Mouse (Mus musculus): Measurements from ENCODE around the gene Tex26. TPM values are rescaled to one million over a fixed set of nuclear protein-coding genes. Genes with fewer than 3 reads are reported as not detected.

Tex26 gene
- polyA plus RNA-seq, 1 experiment from 2014 or later: 2.2 TPM

DNA sequence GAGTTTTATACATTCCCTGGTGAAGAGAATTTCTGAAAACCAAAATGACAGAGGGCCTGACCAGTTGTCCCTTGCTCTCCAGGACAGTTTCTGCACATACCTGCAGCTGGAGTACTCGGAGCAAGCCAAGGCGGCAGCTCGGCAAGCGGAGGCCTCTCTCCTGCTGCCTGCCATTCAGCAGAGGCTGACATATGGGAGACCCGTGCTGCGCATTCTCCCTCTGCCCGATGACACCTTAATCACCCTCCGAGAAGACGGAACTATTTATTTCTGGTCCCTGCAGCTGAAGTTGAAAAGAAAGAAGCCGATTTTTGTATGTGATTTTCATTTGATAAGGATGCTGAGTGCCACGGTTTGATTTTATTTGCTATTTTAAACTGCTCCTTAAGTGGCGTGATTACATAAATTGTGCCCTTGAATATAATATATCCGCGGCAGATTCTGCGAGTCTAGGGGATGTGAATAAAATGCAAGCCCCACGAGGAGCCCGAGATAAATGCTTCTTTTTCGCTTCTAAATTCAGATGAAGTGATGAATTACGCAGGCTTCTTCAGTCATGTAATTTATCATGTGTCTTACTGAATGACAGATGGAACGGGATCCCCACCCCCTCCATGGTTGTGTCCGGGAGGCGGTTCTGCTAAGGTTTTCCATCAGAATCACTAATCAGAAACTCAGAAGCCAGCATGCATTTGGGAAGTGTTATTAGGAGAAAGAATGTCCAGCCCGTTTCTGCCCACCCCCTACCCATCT is 64.1 kb downstream of the Tex26 start:
- H3K4me3 ChIP-seq: no peak overlapping the region
- H3K4me2 ChIP-seq: peak overlapping the region; percentile 28
- WGBS: 45% methylated on average over 23 of the region's 23 CpGs
- no peaks in the 10 kb centered on the region for H3K27me3 ChIP-seq
- H3K27ac ChIP-seq (replicated peaks): peak overlapping the region; percentile 64
- H3K4me1 ChIP-seq (replicated peaks): peaks cover 12% of the 10 kb centered on the region
- H3K9ac ChIP-seq: no peak overlapping the region
- no peaks in the 10 kb centered on the region for H3K9me3 ChIP-seq
- no peaks in the 10 kb centered on the region for H3K36me3 ChIP-seq
- no peak for ATAC-seq (ENCODE audit: low FRiP score, low read depth)

DNA sequence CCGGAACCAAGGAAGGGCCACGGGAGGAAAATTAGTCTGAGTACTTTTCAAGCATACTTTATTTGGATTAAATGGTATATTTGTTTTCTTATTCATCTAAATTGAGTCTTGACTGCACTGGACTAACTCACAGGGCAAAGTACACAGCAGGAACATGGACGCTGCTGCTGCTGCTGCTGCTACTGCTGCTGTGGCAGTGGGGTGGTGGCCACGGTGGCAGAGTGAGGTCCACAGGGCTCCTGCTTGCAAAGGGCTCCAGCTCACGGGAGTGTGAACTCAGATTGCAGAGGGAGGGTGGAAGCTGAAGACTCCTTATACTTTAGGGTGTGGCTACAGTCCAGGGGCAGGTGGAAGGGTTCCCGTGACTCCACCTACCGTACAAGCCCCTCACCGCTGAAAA is 65.5 kb downstream of the Tex26 start:
- Histone ChIP-seq H3K4me1 (replicated peaks) (peaks cover 12% of the 10 kb centered on the region), H3K36me3 (no peaks in the 10 kb centered on the region), H3K9ac (no peak overlapping the region), H3K9me3 (no peaks in the 10 kb centered on the region), H3K27me3 (no peaks in the 10 kb centered on the region), H3K4me2 (no peak overlapping the region), H3K4me3 (no peak overlapping the region), H3K27ac (replicated peaks) (no peak overlapping the region)
- 79% methylated on average over 8 of the region's 8 CpGs for WGBS
- no peak for ATAC-seq (ENCODE audit: low FRiP score, low read depth)

DNA sequence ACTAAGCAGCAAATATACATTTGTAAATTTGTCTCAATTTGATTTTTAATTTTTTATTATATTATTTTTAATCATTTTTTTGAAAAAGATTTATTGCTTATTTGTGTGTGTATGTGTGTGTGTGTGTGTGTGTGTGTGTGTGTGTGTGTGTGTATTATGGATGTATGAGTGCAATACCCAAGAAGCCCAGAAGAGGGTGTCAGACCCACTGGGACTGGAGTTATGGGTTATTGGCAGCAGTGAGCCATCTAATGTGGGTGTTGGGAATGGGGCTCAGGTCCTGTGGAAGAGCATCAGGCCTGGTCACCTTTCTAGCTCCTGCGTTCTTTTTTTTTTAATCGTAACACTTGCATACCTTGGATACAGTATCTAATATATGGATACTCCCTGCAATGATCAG is 66.6 kb downstream of the Tex26 start:
- H3K9me3 ChIP-seq: no peaks in the 10 kb centered on the region

DNA sequence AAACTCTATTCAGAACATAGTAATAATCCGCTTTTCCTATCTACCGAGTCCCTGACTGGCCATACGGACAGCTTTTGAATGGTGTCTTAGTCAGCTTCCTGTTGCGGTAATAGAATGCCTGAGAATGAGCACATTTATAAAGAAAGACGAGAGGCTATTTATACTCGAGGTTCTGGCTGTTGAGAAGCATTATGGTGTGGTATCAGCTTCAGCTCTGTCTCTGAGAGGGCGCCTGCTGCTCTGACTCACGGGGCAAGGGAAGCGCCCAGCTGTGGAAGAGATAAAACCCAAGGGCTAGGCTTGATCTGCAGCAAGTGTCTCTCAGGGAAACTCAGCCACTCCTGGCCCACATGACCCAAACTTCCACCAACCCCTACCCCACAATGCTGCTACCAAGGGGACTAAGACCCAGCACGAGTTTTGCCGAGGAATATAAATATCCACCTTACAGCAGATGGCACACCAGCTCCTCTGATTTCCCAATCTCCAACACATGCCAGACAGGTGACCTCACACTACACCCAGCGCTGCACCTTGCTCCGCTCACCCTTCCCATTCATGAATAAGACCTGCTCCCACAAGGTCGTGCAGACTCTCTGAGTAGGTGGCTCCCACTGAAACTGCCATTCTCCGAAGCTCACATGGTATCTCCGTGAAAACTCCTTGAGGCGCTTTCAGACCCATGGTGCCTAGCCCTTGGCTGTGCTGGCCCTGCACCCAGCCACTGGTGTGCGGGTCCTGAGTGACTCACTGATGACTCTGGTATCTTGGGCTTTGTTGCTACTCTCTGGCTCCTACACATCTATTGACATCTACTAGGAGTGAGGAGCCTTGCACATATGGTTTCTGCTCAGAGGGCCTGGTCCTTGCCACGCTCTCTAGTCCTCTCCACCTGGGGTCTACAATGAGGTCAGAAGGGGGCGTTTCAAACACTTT is 68.9 kb downstream of the Tex26 start:
- Histone ChIP-seq H3K4me3 (no peak overlapping the region), H3K27me3 (no peaks in the 10 kb centered on the region), H3K9me3 (no peaks in the 10 kb centered on the region), H3K9ac (no peak overlapping the region), H3K36me3 (no peaks in the 10 kb centered on the region), H3K4me2 (no peak overlapping the region), H3K27ac (replicated peaks) (no peak overlapping the region), H3K4me1 (replicated peaks) (peaks cover 13% of the 10 kb centered on the region)
- no peak for ATAC-seq (ENCODE audit: low FRiP score, low read depth)
- WGBS: 83% methylated on average over 20 of the region's 20 CpGs

More for the DNA sequence above, 66.6 kb downstream of the Tex26 start:
- ATAC-seq (ENCODE audit: low FRiP score, low read depth): no peak
- Histone ChIP-seq H3K4me3 (no peak overlapping the region), H3K4me2 (no peak overlapping the region), H3K27me3 (no peaks in the 10 kb centered on the region), H3K36me3 (no peaks in the 10 kb centered on the region), H3K9ac (no peak overlapping the region), H3K4me1 (replicated peaks) (peaks cover 17% of the 10 kb centered on the region), H3K27ac (replicated peaks) (no peak overlapping the region)
- 94% methylated on average over 2 of the region's 2 CpGs for WGBS

DNA sequence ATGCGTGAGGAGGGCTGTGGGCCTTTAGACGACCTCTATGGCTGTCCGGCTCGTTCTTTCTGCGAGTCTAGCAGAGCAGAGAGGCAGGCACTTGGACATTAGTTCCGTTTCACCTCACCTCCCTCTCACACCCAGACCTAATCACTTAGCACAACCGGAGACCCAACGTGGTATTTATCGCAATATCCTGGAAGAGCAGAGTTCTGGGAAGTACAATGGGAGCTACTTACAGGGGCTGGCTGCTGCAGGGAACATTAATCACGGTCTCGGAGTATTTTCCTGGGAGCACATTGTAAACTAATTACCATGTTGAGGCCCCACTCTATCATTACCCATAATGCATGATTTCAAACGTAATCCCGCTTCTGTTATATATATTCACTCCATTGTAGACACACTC is 70.9 kb downstream of the Tex26 start:
- H3K4me2 ChIP-seq: no peak overlapping the region
- no peaks in the 10 kb centered on the region for H3K36me3 ChIP-seq
- WGBS: 34% methylated on average over 13 of the region's 13 CpGs
- peaks cover 27% of the 10 kb centered on the region for H3K4me1 ChIP-seq (replicated peaks)
- H3K4me3 ChIP-seq: no peak overlapping the region
- no peaks in the 10 kb centered on the region for H3K9me3 ChIP-seq
- H3K27me3 ChIP-seq: no peaks in the 10 kb centered on the region
- no peak overlapping the region for H3K9ac ChIP-seq
- H3K27ac ChIP-seq (replicated peaks): no peak overlapping the region
- ATAC-seq (ENCODE audit: low FRiP score, low read depth): no peak

DNA sequence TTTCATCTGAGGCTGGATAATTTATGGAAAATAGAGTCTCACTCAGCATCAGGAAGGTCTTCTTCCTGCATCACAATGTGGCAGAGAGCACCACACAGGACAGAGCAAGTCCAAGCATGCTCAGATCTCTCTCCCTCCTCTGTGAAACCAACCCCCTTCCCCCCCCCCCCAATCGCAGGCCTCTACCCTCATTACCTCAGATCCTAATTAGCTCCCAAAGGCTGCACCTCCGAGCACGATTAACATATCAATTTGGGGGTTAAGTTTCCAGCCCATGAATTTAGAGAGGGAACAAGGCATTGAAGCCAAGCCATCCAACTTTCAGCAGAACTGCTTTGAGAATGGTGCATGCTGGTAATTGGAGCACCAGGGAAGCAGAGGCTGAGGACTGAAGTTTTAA is 73.2 kb downstream of the Tex26 start:
- H3K9ac ChIP-seq: no peak overlapping the region
- H3K36me3 ChIP-seq: no peaks in the 10 kb centered on the region
- 26% methylated on average over 3 of the region's 3 CpGs for WGBS
- no peaks in the 10 kb centered on the region for H3K27me3 ChIP-seq
- H3K27ac ChIP-seq (replicated peaks): no peak overlapping the region
- no peak for ATAC-seq (ENCODE audit: low FRiP score, low read depth)
- H3K4me2 ChIP-seq: no peak overlapping the region
- peaks cover 27% of the 10 kb centered on the region for H3K4me1 ChIP-seq (replicated peaks)
- no peaks in the 10 kb centered on the region for H3K9me3 ChIP-seq
- H3K4me3 ChIP-seq: no peak overlapping the region

DNA sequence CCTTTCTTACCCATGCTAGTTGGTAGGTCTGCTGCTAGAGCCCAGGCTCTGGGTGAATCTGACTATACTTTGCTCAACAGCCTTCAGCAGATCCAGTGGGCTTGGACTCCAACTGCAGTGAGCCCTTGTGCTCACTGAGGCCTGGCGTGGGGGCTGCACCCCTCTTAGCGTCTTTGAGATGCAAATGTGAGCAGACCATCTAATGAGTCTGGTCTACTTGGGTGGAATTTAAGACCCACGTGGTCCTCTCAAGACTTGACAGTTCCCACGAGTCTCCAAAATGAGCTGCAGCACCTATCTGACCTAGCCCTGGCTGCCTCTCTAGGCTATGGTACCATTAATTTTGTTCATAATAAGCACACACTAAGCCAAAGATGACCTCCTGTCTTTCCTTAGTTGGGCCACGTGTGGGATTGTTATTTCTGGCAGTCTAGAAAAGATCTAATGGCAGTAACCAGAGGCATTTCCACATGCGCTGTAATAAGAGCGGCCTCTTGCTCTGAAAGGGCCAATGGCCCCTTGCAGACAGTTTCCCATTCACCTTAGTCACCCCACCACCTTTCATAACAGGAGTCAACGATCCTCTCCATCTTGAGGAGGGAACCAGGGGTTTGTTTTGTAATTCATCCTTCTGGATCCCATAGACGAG is 74.1 kb downstream of the Tex26 start:
- Histone ChIP-seq H3K9me3 (no peaks in the 10 kb centered on the region), H3K4me3 (no peak overlapping the region), H3K4me2 (peak overlapping the region; percentile 30; the same call in 1 of the 2 replicates), H3K36me3 (no peaks in the 10 kb centered on the region), H3K4me1 (replicated peaks) (peaks cover 27% of the 10 kb centered on the region), H3K9ac (no peak overlapping the region), H3K27me3 (no peaks in the 10 kb centered on the region), H3K27ac (replicated peaks) (peak overlapping the region; percentile 67)
- ATAC-seq (ENCODE audit: low FRiP score, low read depth): no peak
- 28% methylated on average over 9 of the region's 9 CpGs for WGBS

DNA sequence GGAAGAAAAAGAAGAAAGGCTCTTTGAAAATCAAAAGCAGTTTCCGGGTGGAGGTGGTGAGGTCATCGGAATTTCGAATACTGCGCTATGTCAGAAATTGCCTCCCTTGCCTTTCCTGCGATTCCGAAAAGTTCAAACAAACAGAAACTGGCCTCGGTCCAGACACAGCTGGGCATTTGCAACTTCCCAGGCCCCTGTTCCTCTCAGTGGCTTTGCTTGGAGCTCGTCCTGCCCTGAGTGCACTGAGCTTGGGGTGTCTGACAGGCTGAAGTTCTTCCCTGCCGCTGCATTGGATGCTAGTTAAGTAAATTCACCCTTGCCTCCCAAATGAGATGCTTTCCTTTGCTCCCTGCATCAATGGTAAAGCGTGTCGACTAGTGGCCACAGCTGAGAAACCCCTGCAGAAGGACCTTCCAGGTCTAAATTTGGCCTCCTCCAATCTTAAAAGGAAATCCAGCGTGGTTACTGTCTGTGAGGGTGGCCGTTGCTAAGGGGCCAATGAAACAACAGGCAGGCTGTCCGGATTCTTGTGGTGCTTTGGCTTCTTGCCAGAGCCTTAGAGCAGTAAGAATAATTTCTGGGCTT is 74.7 kb downstream of the Tex26 start:
- peaks cover 27% of the 10 kb centered on the region for H3K4me1 ChIP-seq (replicated peaks)

DNA sequence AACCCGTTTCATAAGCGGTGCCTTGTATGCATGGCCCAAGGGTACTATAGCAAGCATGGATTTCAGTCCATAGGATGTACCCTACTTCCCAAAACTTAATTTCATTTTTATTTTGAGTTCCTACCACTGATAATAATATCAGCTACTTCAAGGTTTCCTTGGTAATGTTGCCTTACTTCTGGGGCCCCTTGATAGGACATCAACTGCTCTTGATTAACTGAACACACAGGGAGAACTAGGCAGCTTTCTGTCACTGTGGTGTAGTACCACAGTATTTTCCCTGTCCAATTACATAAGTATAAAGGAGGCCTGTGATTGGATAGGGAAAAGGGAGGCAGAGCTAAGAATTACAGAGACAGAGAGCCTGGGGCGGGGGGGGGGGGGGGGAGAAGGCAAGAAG is 75.4 kb downstream of the Tex26 start:
- no peak overlapping the region for H3K4me3 ChIP-seq
- peaks cover 27% of the 10 kb centered on the region for H3K4me1 ChIP-seq (replicated peaks)
- no peaks in the 10 kb centered on the region for H3K27me3 ChIP-seq
- peak overlapping the region; percentile 67 for H3K27ac ChIP-seq (replicated peaks)
- H3K4me2 ChIP-seq: no peak overlapping the region
- H3K9ac ChIP-seq: no peak overlapping the region
- WGBS: 49% methylated on average over 3 of the region's 3 CpGs
- H3K9me3 ChIP-seq: no peaks in the 10 kb centered on the region
- H3K36me3 ChIP-seq: no peaks in the 10 kb centered on the region
- ATAC-seq (ENCODE audit: low FRiP score, low read depth): no peak

More for the DNA sequence above, 74.7 kb downstream of the Tex26 start:
- Histone ChIP-seq H3K4me2 (peak overlapping the region; percentile 30; the same call in 1 of the 2 replicates), H3K9ac (no peak overlapping the region), H3K27me3 (no peaks in the 10 kb centered on the region), H3K9me3 (no peaks in the 10 kb centered on the region), H3K27ac (replicated peaks) (peak overlapping the region; percentile 67), H3K4me3 (no peak overlapping the region), H3K36me3 (no peaks in the 10 kb centered on the region)
- ATAC-seq (ENCODE audit: low FRiP score, low read depth): peak; percentile 65
- WGBS: 10% methylated on average over 14 of the region's 14 CpGs

DNA sequence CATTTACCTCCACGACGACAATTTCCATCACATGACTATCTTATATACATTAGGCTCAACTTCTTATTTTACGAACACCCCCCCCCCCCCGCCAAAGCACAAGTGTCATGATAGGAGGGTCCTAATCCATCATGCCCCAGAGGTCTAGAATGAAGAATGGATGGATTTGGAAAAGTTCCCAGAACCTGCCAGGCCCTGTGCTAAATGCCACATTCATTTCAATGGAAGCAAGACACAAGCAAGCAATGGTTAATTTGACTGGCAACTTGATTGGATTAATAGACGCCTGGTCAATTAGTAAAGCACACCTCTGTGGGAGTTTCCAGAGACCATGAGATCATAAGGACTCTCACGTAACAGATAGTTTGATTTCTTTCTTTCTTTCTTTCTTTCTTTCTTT is 77.7 kb downstream of the Tex26 start:
- Histone ChIP-seq H3K27ac (replicated peaks) (no peak overlapping the region), H3K36me3 (no peaks in the 10 kb centered on the region), H3K9me3 (no peaks in the 10 kb centered on the region), H3K27me3 (no peaks in the 10 kb centered on the region), H3K4me2 (no peak overlapping the region), H3K9ac (no peak overlapping the region), H3K4me1 (replicated peaks) (peaks cover 22% of the 10 kb centered on the region), H3K4me3 (no peak overlapping the region)
- no peak for ATAC-seq (ENCODE audit: low FRiP score, low read depth)
- 52% methylated on average over 6 of the region's 6 CpGs for WGBS

Data from hindbrain, embryonic 15.5 days (tissue).